Mouse (Mus musculus) stomach, postnatal 0 days (tissue): ENCODE results near the gene Tspoap1.

Source experiments
- CTCF ChIP-seq: IDR thresholded peaks from 2 replicates; pipeline ENCODE4 v1.5.1; 2016; ENCODE audit warnings: antibody characterized with exemption, low read depth, mild to moderate bottlenecking, moderate library complexity
- EP300 ChIP-seq: optimal IDR thresholded peaks from 2 replicates; pipeline ENCODE3; 2016; ENCODE audit warnings: antibody characterized with exemption

DNA sequence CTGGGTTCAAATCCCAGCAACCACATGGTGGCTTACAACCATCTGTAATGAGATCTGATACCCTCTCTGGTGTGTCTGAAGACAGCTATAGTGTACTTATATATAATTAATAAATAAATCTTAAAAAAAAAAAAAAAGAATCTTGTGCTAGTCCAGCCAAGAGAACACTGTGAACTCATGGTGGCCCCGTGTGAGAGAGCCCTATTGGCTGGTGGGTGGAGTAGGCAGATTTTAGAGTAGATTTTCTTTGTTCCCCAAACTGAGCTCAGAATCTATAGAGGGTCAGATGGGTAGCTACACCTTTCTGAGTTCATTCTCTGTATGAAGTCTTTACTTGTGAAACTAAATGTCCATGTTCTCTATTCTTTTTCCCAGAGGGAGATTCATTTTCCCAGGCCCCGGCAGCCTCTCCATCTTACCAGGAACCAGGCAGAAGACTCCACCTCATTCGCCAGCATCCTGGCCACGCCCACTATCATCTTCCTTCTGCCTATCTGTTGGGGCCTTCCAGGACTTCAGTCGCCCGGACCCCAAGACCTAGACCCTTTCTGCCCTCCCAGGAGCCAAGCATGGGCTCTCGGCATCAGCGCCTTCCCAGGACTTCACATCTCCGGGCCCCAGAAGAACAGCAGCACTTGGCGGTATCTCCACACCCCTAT, 29.6 kb upstream of the Tspoap1 start:
- TF ChIP-seq CTCF (no peak), EP300 (no peak)
